Mouse (Mus musculus): Measurements from ENCODE around the gene Prkd2.

The Prkd2 gene

GRCm38 (mm10) chr7:16893612-16894011 is 50.9 kb downstream of the Prkd2 start:
- no peak for DNase-seq (ENCODE audit: low read depth, low spot score)

GRCm38 (mm10) chr7:16894279-16894678 is 51.6 kb downstream of the Prkd2 start:
- no peak for DNase-seq (ENCODE audit: low read depth, low spot score)

DNA sequence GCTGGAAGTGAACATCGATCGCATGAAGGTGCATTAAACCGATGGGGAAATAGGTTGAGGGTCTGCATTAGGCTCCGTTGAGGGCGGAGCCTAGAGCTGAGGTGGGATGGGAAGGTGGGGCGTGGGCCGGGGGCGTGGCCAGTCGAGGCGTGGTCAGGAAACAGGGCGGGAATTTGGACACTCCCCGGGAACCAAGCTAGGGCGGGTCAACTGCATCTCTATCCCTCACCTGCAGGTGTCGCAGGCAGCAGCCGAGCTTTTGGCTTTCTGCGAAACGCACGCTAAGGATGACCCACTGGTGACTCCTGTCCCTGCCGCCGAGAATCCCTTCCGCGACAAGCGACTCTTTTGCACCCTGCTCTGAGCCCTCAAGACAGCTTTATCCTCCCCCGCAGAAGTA is 52.3 kb downstream of the Prkd2 start:
- peak; percentile 42 for DNase-seq (ENCODE audit: low read depth, low spot score)

GRCm38 (mm10) chr7:16895511-16895910 is 52.8 kb downstream of the Prkd2 start:
- DNase-seq (ENCODE audit: low read depth, low spot score), result no peak

DNA sequence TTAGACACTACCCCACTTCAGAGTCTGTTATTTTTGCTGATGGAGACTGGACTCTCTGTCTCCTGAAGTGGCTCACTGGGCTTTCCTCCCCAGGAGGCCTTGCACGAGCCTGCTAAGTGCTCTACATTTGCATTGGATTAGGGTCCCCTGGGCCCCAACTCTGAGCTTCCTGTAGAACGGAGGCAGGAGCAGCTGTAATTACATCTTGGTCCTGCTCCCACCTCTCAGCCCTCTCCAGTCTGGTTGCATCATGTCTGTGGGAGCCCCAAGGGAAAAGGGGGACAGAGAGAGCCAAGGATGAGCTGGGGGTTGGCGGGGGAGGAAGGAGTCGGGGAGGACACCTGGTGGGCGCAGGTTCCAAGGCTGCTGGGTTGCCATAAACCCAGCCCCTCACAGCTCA is 57.8 kb downstream of the Prkd2 start:
- no peak for DNase-seq (ENCODE audit: low read depth, low spot score)

DNA sequence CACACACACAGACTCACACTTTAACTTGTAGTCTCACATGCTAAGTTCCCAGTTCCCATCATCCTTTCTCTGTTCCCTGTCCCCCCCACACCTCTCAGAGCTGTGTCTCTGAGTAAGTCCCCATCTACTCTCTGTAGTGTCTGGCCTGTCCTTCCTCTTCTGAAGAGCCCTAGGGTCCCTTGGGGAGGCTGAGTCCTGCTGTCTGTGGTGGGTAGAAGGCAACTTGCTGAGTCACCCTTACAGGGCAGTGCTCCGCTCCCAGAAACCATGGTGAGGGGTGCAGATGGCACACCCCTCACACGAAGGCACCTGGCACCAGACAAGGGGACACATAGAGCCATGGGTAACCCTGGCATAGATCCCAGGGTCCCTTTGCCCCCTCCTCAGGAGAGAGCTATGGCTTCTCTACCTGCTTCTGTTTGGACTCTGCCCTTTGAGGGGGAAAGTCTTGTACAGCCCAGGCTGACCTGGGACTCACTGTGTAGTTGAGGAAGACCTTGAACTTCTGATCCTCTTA is 60.8 kb downstream of the Prkd2 start:
- no peak for DNase-seq (ENCODE audit: low read depth, low spot score)

DNA sequence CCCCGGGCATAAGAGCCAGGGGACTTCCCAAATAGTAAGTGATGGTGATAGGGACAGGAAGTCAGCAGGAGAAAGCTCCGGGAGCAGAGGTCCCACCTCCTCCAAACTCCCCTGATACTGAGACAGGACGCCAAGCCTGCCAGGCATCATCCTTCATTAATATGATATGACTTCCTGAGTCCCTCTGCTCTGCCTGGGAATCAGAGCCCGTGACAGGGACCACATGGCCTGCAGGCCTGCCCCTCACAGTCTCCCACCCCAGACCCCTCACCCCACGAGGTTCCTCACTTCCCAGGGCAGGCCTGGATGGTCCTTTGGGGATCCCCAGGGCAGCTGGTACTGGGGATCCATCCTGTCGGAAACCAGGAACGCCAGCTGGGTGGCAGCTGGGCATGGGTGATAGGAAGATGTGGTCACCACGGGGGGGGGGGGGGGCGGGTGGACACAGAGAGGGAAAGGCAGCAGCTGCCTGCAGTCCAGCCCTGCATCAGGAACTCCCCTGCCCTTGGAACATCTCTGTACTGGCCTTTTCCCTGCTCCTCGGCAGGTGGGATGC is 61.5 kb downstream of the Prkd2 start:
- no peak for DNase-seq (ENCODE audit: low read depth, low spot score)

DNA sequence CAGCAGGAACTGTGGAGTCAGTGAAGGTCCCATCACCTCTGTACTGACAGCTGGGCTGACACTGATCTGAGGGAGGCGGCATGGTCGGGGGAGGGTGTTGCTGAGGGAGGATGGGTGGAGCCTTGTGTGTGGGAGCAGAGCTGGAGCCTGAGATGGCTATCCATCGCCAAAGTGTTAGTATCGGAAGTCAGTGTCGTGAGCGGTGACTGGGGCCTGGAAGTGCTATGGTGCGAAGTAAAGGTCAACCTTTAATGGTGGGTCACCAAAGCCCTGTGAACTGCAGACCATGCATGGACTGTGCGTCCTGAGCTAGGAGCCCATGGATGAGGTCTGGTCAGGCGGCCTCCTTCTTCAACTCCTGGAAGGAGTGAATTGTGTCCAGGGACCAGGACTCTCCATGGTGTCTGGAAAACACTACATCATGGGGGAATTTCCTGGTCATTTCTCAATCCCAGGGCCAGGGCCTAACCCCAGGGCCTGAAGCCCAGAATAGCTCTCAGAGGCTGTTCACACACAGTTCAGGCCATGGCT is 62.9 kb downstream of the Prkd2 start:
- DNase-seq (ENCODE audit: low read depth, low spot score), result no peak

GRCm38 (mm10) chr7:16906281-16906680 is 63.6 kb downstream of the Prkd2 start, which contains the start of gene Ptgir:
TSS of gene Ptgir (plus strand) at chr7:16906490.
- no peak for DNase-seq (ENCODE audit: low read depth, low spot score)

GRCm38 (mm10) chr7:16906889-16907559 is 64.3 kb downstream of the Prkd2 start:
- no peak for DNase-seq (ENCODE audit: low read depth, low spot score)

DNA sequence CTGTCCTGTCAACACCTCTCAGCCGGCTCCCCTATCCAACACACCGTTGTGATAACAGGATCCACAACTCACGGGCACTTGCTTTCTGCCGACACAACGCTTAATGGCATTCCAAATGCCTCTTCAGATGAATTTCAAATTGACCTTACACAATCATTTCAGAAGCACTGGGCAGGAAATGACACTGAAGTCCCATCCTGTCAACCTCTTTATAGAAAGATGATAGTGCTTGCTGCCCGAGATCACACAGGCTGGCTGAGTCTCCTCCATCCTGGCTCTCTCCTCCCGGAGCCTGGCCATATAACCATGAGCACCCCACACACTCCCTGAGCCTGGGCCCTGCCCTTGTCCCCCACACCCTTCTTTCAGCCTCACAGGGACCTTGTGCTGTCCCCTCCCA is 65.1 kb downstream of the Prkd2 start:
- no peak for DNase-seq (ENCODE audit: low read depth, low spot score)

DNA sequence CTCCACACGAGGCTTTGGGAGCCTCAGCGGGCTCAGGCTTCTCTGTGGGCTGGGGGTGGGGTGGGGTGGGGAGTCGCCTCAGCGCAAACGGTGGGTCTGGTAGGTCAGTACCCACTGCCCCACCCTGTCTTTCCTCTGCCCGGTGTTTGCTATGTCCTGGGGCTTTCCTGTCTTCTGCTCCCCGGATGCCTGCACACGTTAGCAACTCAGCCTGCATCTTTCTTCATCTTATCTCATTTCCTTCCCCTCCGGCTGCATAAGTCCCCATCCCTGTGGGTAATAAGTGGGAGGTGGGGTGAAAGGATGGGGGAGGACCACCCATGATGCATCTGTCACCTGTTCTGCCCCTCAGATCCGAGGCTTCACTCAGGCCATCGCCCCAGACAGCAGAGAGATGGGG is 65.7 kb downstream of the Prkd2 start:
- DNase-seq (ENCODE audit: low read depth, low spot score), result no peak

- DNase-seq (ENCODE audit: low read depth, low spot score), result no peak
These were observed 66.2 kb downstream of the Prkd2 start for GRCm38 (mm10) chr7:16908859-16909258.

GRCm38 (mm10) chr7:16909909-16910308 is 67.2 kb downstream of the Prkd2 start:
- no peak for DNase-seq (ENCODE audit: low read depth, low spot score)

DNA sequence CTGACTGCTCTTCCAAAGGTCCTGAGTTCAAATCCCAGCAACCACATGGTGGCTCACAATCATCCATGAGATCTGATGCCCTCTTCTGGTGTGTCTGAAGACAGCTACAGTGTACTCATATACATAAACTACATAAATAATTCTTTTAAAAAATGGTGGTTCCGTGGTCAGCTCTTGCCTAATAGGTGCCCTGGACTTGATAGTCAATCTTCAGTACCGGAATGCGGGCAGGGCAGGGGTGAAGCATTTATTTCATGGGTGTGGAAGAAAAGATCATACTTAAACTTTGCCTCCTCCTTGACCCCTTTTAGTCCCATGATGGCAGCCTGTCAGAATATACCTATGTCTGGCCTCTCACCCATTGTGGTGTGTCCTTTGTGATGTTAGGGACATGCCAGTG is 69.2 kb downstream of the Prkd2 start:
- no peak for DNase-seq (ENCODE audit: low read depth, low spot score)

DNA sequence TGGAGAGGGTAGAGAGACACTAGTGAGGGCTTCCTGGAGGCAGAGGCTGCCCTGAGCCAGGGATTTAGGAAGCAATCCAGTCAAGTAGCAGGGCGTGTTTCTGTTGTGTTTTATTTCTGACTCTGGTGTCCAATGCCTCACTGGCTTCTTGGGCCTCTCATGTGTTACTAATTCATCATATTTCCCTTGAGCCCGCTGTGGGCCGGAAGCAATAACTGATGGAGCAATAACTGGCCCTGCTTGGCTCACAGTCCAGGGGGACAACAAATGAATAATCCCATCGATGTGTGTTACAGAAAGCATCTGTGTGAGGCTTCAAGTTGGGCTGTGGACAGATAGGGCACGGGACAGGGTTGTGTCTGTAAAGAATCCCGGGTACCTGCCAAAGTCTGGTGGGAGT is 69.7 kb downstream of the Prkd2 start:
- no peak for DNase-seq (ENCODE audit: low read depth, low spot score)

DNA sequence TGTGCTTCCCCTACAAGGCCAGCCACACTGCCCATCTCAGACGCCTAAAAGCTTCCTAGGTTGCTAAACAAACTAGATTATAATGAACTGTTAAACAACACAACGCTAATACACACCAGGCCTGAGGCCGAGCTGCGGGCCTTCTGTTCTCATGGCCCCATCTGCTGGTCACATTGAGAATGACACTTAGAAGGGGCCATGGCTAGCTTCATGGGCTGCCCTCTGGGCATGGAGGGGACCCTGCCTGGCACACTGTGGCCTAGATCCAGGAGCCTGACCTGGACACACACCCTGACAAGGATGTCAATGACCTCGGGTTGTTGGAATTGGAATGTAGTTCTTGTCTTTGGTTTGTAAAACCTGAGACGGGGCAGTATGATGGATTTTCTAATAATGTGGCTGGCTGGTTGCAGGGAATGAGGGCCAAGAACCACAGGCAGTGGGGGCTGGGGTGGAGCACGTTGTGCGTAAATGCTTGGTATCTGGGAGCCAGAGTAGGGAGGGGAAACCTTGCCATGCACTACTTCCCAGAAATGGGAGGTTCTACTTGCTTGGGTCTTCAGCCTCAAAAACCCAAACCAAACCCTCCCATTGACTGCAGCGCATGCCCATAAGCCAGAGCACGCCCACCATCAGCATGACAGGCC is 71.2 kb downstream of the Prkd2 start:
- DNase-seq (ENCODE audit: low read depth, low spot score), result peak; percentile 32

DNA sequence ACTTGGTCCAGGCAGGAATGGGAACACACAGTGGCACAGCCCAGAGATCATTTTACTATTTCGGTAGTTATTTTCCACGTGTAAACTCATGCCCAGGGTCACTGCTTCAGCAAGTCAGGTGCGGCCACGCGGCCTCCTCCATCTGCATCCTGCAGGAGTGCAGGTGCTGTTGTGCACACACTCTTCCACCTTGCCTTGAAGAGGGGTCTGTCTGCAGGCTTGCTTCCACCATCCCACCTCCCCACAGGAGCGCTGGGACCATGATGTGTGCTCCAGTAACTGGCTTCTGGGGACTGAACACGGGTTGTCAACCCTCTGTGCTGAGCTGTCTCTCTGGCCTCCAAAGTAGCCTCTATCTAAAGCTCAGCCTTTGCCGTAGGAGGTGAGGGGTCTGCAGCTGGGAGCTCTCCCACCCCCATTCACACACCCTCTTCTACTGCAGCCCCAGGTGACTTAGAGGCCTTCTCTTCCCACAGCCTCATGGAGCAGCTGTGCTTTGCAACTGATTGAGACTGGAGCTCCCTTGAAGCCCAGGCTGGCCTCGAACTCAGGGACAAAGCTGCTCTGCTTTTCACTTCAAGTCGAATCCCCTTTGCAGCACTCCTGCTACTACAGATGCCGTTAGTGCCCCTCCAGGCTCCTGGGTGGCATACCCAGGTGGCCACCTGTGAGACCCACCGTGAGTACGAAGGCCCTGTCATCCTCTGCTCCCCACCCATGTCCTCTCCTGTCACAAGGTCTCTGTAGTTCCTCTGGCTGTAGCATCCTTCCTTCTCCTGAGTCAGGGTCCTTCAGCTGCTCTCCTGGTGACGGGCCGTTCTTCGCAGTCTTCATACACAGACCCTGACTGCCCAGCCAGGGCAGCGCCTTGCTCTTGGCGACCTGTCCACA is 72.0 kb downstream of the Prkd2 start:
- no peak for DNase-seq (ENCODE audit: low read depth, low spot score)

- DNase-seq (ENCODE audit: low read depth, low spot score), result no peak
These were observed 73.0 kb downstream of the Prkd2 start for GRCm38 (mm10) chr7:16915461-16916340.

GRCm38 (mm10) chr7:16916342-16917265 is 73.9 kb downstream of the Prkd2 start:
- DNase-seq (ENCODE audit: low read depth, low spot score), result no peak

All from c-Kit-negative CD71-positive TER-119-positive erythroid progenitor cells, embryonic 14.5 days (primary cell).